Mouse (Mus musculus) kidney, postnatal 14 days (tissue): ENCODE results near the gene Hist1h2af.
A peak's percentile ranks its signal among the peaks of the same experiment; 100 is the strongest.

Experiments used
- DNase-seq: peaks from one replicate; pipeline ENCODE4 v3.0.0; 2022; ENCODE audit warnings: mixed read lengths

The Hist1h2af gene

GRCm38 (mm10) chr13:23533560-23534367, at the start of gene Hist1h2af:
TSS of gene Hist1h2af (plus strand) at chr13:23533906.
- peak; percentile 83 for DNase-seq

GRCm38 (mm10) chr13:23485271-23485670, 48.4 kb upstream of the Hist1h2af start:
- no peak for DNase-seq

- peak; percentile 81 for DNase-seq
Measured at GRCm38 (mm10) chr13:23488400-23489322, 45.0 kb upstream of the Hist1h2af start, which contains the start of gene Btn2a2. TSS of gene Btn2a2 (minus strand) at chr13:23488857.

- no peak for DNase-seq
Measured at GRCm38 (mm10) chr13:23490863-23491262, 42.8 kb upstream of the Hist1h2af start.

- DNase-seq = no peak
Measured at GRCm38 (mm10) chr13:23491263-23491662, 42.4 kb upstream of the Hist1h2af start.

GRCm38 (mm10) chr13:23491990-23492389, 41.7 kb upstream of the Hist1h2af start:
- no peak for DNase-seq

GRCm38 (mm10) chr13:23495526-23495925, 38.2 kb upstream of the Hist1h2af start:
- DNase-seq = no peak

GRCm38 (mm10) chr13:23497656-23498321, 35.9 kb upstream of the Hist1h2af start:
- no peak for DNase-seq

- no peak for DNase-seq
Measured at GRCm38 (mm10) chr13:23498653-23499052, 35.1 kb upstream of the Hist1h2af start.

- no peak for DNase-seq
Measured at GRCm38 (mm10) chr13:23499943-23500342, 33.8 kb upstream of the Hist1h2af start.

- peak; percentile 26 for DNase-seq
Measured at GRCm38 (mm10) chr13:23500424-23501200, 33.1 kb upstream of the Hist1h2af start.

GRCm38 (mm10) chr13:23501511-23501910, 32.2 kb upstream of the Hist1h2af start:
- DNase-seq = no peak

- no peak for DNase-seq
Measured at GRCm38 (mm10) chr13:23502031-23502567, 31.6 kb upstream of the Hist1h2af start.

GRCm38 (mm10) chr13:23502916-23503315, 30.8 kb upstream of the Hist1h2af start:
- DNase-seq = no peak

GRCm38 (mm10) chr13:23503797-23504196, 29.9 kb upstream of the Hist1h2af start:
- no peak for DNase-seq

GRCm38 (mm10) chr13:23505662-23506345, 27.9 kb upstream of the Hist1h2af start:
- DNase-seq = no peak

- no peak for DNase-seq
Measured at GRCm38 (mm10) chr13:23506351-23506750, 27.4 kb upstream of the Hist1h2af start.

GRCm38 (mm10) chr13:23506819-23507515, 26.7 kb upstream of the Hist1h2af start:
- no peak for DNase-seq

- DNase-seq = no peak
Measured at GRCm38 (mm10) chr13:23510127-23510526, 23.6 kb upstream of the Hist1h2af start.

GRCm38 (mm10) chr13:23513517-23513916, 20.2 kb upstream of the Hist1h2af start:
- no peak for DNase-seq

- no peak for DNase-seq
Measured at GRCm38 (mm10) chr13:23515281-23515680, 18.4 kb upstream of the Hist1h2af start.
